In the genomic region with DNA sequence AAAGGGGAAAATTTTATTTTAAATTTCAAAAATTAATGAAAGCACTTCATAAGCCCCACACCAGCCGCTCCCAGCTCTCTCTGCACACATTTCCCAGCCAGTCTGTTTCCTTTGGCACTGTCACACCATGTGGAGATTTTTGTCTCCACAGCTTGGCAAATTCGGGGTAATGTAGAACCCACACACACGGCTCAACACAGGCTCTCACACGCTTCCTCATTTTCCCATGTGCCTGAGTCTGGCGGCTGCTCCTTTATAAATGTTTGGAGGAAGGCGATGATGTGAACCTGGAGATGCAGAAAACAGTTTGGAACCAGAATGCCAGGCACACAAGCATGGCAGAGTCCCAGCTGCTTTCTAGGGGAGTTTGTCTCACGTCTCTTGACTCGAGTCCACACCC, we compare ENCODE assay signal across 22 mouse cellular contexts. TPM values are rescaled to one million over a fixed set of nuclear protein-coding genes. Genes with fewer than 3 reads are reported as not detected.
DNase-seq lines count a peak whose midpoint lies in the region; ATAC-seq and TF ChIP-seq lines count a peak whose summit lies in the region.
"Had no signal": no experiment of that assay in that cellular context is flagged by ENCODE, and none has a peak within 500 bp of the region (broad histone marks: within the 10 kb centered on the region; RNA-seq: fewer than 3 reads in every experiment).

No protein-coding gene starts in this region.

- H3K36me3 ChIP-seq in forebrain, embryonic 13.5 days (ENCODE audit: poor library complexity, severe bottlenecking): no peaks in the 10 kb centered on the region
- H3K36me3 ChIP-seq in forebrain, embryonic 11.5 days (ENCODE audit: control insufficient read depth, insufficient read depth, low read length): no peaks in the 10 kb centered on the region
- H3K36me3 ChIP-seq in kidney, embryonic 14.5 days (ENCODE audit: control insufficient read depth, insufficient read depth, low read length): no peaks in the 10 kb centered on the region
- H3K36me3 ChIP-seq in lung, postnatal 0 days (ENCODE audit: insufficient read depth, low read length): no peaks in the 10 kb centered on the region
- H3K36me3 ChIP-seq: hindbrain, embryonic 15.5 days; liver, embryonic 13.5 days; midbrain, embryonic 13.5 days; neural tube, embryonic 12.5 days had no signal

- no peaks in the 10 kb centered on the region for H3K27me3 ChIP-seq in forebrain, embryonic 13.5 days
- H3K27me3 ChIP-seq in forebrain, embryonic 11.5 days (ENCODE audit: control insufficient read depth, insufficient read depth, low read length): no peaks in the 10 kb centered on the region
- H3K27me3 ChIP-seq in kidney, embryonic 14.5 days (ENCODE audit: control insufficient read depth, insufficient read depth, low read length): no peaks in the 10 kb centered on the region
- H3K27me3 ChIP-seq in lung, postnatal 0 days (replicated peaks; ENCODE audit: insufficient read depth, low read length): no peaks in the 10 kb centered on the region
- H3K27me3 ChIP-seq: hindbrain, embryonic 15.5 days; liver, embryonic 13.5 days; midbrain, embryonic 13.5 days; neural tube, embryonic 12.5 days; Patski had no signal

- H3K9me3 ChIP-seq in forebrain, embryonic 13.5 days (replicated peaks): no peaks in the 10 kb centered on the region
- H3K9me3 ChIP-seq in forebrain, embryonic 11.5 days (ENCODE audit: control insufficient read depth, low read length): no peaks in the 10 kb centered on the region
- H3K9me3 ChIP-seq in kidney, embryonic 14.5 days (ENCODE audit: control insufficient read depth, low read length): no peaks in the 10 kb centered on the region
- H3K9me3 ChIP-seq in lung, postnatal 0 days (ENCODE audit: low read length): no peaks in the 10 kb centered on the region
- H3K9me3 ChIP-seq: hindbrain, embryonic 15.5 days; liver, embryonic 13.5 days; midbrain, embryonic 13.5 days; neural tube, embryonic 12.5 days had no signal

- no peak for DNase-seq in forebrain, embryonic 11.5 days (ENCODE audit: low spot score)
- DNase-seq in fibroblast of lung, adult 2 months (ENCODE audit: low read depth): peak; percentile 70
- peak; percentile 62 to 74 for DNase-seq in layer of hippocampus, adult 2 months (ENCODE audit: low spot score in 2 of 2)
- peak; percentile 26 to 34 for DNase-seq in right cerebral cortex, adult 2 months (ENCODE audit: low spot score in 2 of 2)
- DNase-seq in lung, postnatal 0 days (ENCODE audit: low spot score): no peak
- DNase-seq in adrenal gland, postnatal 4 days (ENCODE audit: low spot score in 2 of 2): no peak
- DNase-seq: cerebellum, postnatal 36 days; kidney, adult 8-10 months; liver, embryonic 13.5 days; lung, postnatal 14 days; retina, postnatal 1 day had no signal

- 89% methylated on average over 8 of the region's 8 CpGs for WGBS in forebrain, embryonic 13.5 days
- WGBS in forebrain, embryonic 11.5 days: 92% methylated on average over 8 of the region's 8 CpGs
- 89% methylated on average over 8 of the region's 8 CpGs for WGBS in kidney, embryonic 14.5 days
- 88% methylated on average over 8 of the region's 8 CpGs for WGBS in lung, postnatal 0 days

- no peak overlapping the region for H3K9ac ChIP-seq in forebrain, embryonic 13.5 days
- H3K9ac ChIP-seq in forebrain, embryonic 11.5 days (ENCODE audit: low read length): no peak overlapping the region
- H3K9ac ChIP-seq in kidney, embryonic 14.5 days (ENCODE audit: low read depth, low read length): no peak overlapping the region
- H3K9ac ChIP-seq in lung, postnatal 0 days (replicated peaks; ENCODE audit: low read depth): no peak overlapping the region
- H3K9ac ChIP-seq: hindbrain, embryonic 15.5 days; liver, embryonic 13.5 days; midbrain, embryonic 13.5 days; neural tube, embryonic 12.5 days had no signal

- H3K4me3 ChIP-seq in forebrain, embryonic 13.5 days: no peak overlapping the region
- H3K4me3 ChIP-seq in forebrain, embryonic 11.5 days (ENCODE audit: low read depth, low read length): no peak overlapping the region
- no peak overlapping the region for H3K4me3 ChIP-seq in layer of hippocampus, adult 2 months
- H3K4me3 ChIP-seq in kidney, embryonic 14.5 days (ENCODE audit: low read length): no peak overlapping the region
- no peak overlapping the region for H3K4me3 ChIP-seq in lung, postnatal 0 days (ENCODE audit: low read depth, low read length)
- H3K4me3 ChIP-seq: hindbrain, embryonic 15.5 days; liver, embryonic 13.5 days; midbrain, embryonic 13.5 days; neural tube, embryonic 12.5 days had no signal

- H3K4me2 ChIP-seq in forebrain, embryonic 13.5 days: no peak overlapping the region
- H3K4me2 ChIP-seq in forebrain, embryonic 11.5 days (ENCODE audit: low read depth, low read length, severe bottlenecking): no peak overlapping the region
- no peak overlapping the region for H3K4me2 ChIP-seq in kidney, embryonic 14.5 days (replicated peaks; ENCODE audit: low read depth, low read length)
- H3K4me2 ChIP-seq in lung, postnatal 0 days (replicated peaks; ENCODE audit: low read depth, low read length): no peak overlapping the region
- H3K4me2 ChIP-seq: hindbrain, embryonic 15.5 days; liver, embryonic 13.5 days; midbrain, embryonic 13.5 days; neural tube, embryonic 12.5 days had no signal

- TF ChIP-seq CTCF in layer of hippocampus, adult 2 months (conservative IDR thresholded peaks at IDR 0.05): no peak; the same call in 1 of the 2 replicates
- TF ChIP-seq CTCF in lung, postnatal 0 days (IDR thresholded peaks at IDR 0.05): no peak

- H3K4me1 ChIP-seq in forebrain, embryonic 13.5 days: no peaks in the 10 kb centered on the region
- no peaks in the 10 kb centered on the region for H3K4me1 ChIP-seq in forebrain, embryonic 11.5 days (replicated peaks; ENCODE audit: control insufficient read depth, insufficient read depth, low read length)
- no peaks in the 10 kb centered on the region for H3K4me1 ChIP-seq in kidney, embryonic 14.5 days (ENCODE audit: control insufficient read depth, insufficient read depth, low read length)
- no peaks in the 10 kb centered on the region for H3K4me1 ChIP-seq in lung, postnatal 0 days (ENCODE audit: insufficient read depth, low read depth, low read length)
- H3K4me1 ChIP-seq: hindbrain, embryonic 15.5 days; liver, embryonic 13.5 days; midbrain, embryonic 13.5 days; neural tube, embryonic 12.5 days had no signal

- ATAC-seq in forebrain, embryonic 13.5 days: peak; percentile 55; the same call in 1 of the 2 replicates
- ATAC-seq in forebrain, embryonic 11.5 days (replicated peaks; ENCODE audit: low FRiP score): no peak
- ATAC-seq in kidney, embryonic 14.5 days (ENCODE audit: low FRiP score, low TSS enrichment): no peak
- ATAC-seq in lung, postnatal 0 days: no peak
- ATAC-seq: midbrain, embryonic 13.5 days; Patski had no signal

- no peak overlapping the region for H3K27ac ChIP-seq in forebrain, embryonic 13.5 days
- H3K27ac ChIP-seq in forebrain, embryonic 11.5 days (ENCODE audit: low read depth, low read length): no peak overlapping the region
- peak overlapping the region; percentile 43; the same call in 1 of the 2 replicates for H3K27ac ChIP-seq in layer of hippocampus, adult 2 months
- H3K27ac ChIP-seq in kidney, embryonic 14.5 days (ENCODE audit: low read depth, low read length): no peak overlapping the region
- H3K27ac ChIP-seq in lung, postnatal 0 days (ENCODE audit: low read length): no peak overlapping the region
- H3K27ac ChIP-seq: hindbrain, embryonic 15.5 days; liver, embryonic 13.5 days; midbrain, embryonic 13.5 days; neural tube, embryonic 12.5 days had no signal

- TF ChIP-seq EP300 in lung, postnatal 0 days (IDR thresholded peaks at IDR 0.05): no peak

RNA-seq across cellular contexts. Expression of gene Gm17374, which starts 38.0 kb away (rescaled TPM):
- not detected in 2 replicates for polyA plus RNA-seq in forebrain, embryonic 13.5 days (2015; fragmentation: Nextera tagmentation; extraction: Ambion mirVana)
- polyA plus RNA-seq in forebrain, embryonic 11.5 days (2014; fragmentation: Nextera tagmentation; extraction: Ambion mirVana): not detected in 2 replicates
- not detected for total RNA-seq in layer of hippocampus, adult 2 months (2021)
- not detected in 2 replicates for polyA plus RNA-seq in kidney, embryonic 14.5 days (2014; fragmentation: Nextera tagmentation; extraction: Ambion mirVana)
- not detected in 2 replicates for polyA plus RNA-seq in lung, postnatal 0 days (2015; fragmentation: Nextera tagmentation; extraction: Ambion mirVana)
- total RNA-seq in adrenal gland, postnatal 4 days (2021): not detected
- total RNA-seq: granulocyte monocyte progenitor cell, adult 5-6 weeks; left cerebral cortex, postnatal 10 days had no signal
- polyA plus RNA-seq: embryonic facial prominence, embryonic 14.5 days; heart, postnatal 0 days; hindbrain, embryonic 15.5 days; liver, embryonic 13.5 days; midbrain, embryonic 13.5 days; neural tube, embryonic 12.5 days; Patski; stomach, embryonic 16.5 days had no signal

RNA-seq across cellular contexts. Expression of gene Tasp1, which starts 47.2 kb away (rescaled TPM):
- 16.1 and 16.7 TPM in 2 replicates for polyA plus RNA-seq in forebrain, embryonic 13.5 days (2015; fragmentation: Nextera tagmentation; extraction: Ambion mirVana)
- 19.8 and 21.1 TPM in 2 replicates for polyA plus RNA-seq in forebrain, embryonic 11.5 days (2014; fragmentation: Nextera tagmentation; extraction: Ambion mirVana)
- 10 to 100 TPM; 28.3 to 30.3 TPM for total RNA-seq in layer of hippocampus, adult 2 months (2021)
- polyA plus RNA-seq in kidney, embryonic 14.5 days (2014; fragmentation: Nextera tagmentation; extraction: Ambion mirVana): 23.5 and 24.4 TPM in 2 replicates
- polyA plus RNA-seq in lung, postnatal 0 days (2015; fragmentation: Nextera tagmentation; extraction: Ambion mirVana): 13.1 and 13.3 TPM in 2 replicates
- 10 to 100 TPM; 14.3 to 15.7 TPM for total RNA-seq in adrenal gland, postnatal 4 days (2021)

RNA-seq across cellular contexts. Expression of gene Esf1, which starts 56.5 kb away (rescaled TPM):
- polyA plus RNA-seq in forebrain, embryonic 13.5 days (2015; fragmentation: Nextera tagmentation; extraction: Ambion mirVana): 24.1 and 26.2 TPM in 2 replicates
- polyA plus RNA-seq in forebrain, embryonic 11.5 days (2014; fragmentation: Nextera tagmentation; extraction: Ambion mirVana): 27.6 and 34.8 TPM in 2 replicates
- 10 to 100 TPM; 20.0 to 23.5 TPM for total RNA-seq in layer of hippocampus, adult 2 months (2021)
- 36.3 and 41.0 TPM in 2 replicates for polyA plus RNA-seq in kidney, embryonic 14.5 days (2014; fragmentation: Nextera tagmentation; extraction: Ambion mirVana)
- polyA plus RNA-seq in lung, postnatal 0 days (2015; fragmentation: Nextera tagmentation; extraction: Ambion mirVana): 12.1 and 15.1 TPM in 2 replicates
- total RNA-seq in adrenal gland, postnatal 4 days (2021): 10 to 100 TPM; 26.7 to 27.4 TPM

RNA-seq across cellular contexts. Expression of gene Ndufaf5, which starts 56.6 kb away (rescaled TPM):
- 36.5 and 39.8 TPM in 2 replicates for polyA plus RNA-seq in forebrain, embryonic 13.5 days (2015; fragmentation: Nextera tagmentation; extraction: Ambion mirVana)
- 29.4 and 31.6 TPM in 2 replicates for polyA plus RNA-seq in forebrain, embryonic 11.5 days (2014; fragmentation: Nextera tagmentation; extraction: Ambion mirVana)
- total RNA-seq in layer of hippocampus, adult 2 months (2021): 10 to 100 TPM; 50.3 to 54.6 TPM
- 22.7 and 26.8 TPM in 2 replicates for polyA plus RNA-seq in kidney, embryonic 14.5 days (2014; fragmentation: Nextera tagmentation; extraction: Ambion mirVana)
- 9.2 and 9.4 TPM in 2 replicates for polyA plus RNA-seq in lung, postnatal 0 days (2015; fragmentation: Nextera tagmentation; extraction: Ambion mirVana)
- total RNA-seq in adrenal gland, postnatal 4 days (2021): 10 to 100 TPM; 18.1 to 19.5 TPM

Comparison
In these comparisons a context has a peak if more than half of its experiments do, and no peak if none do; other contexts are left out.
1. DNase-seq: peak in fibroblast of lung, adult 2 months (single experiment), layer of hippocampus, adult 2 months (2 of 2) and right cerebral cortex, adult 2 months (2 of 2); none in forebrain, embryonic 11.5 days (single experiment), lung, postnatal 0 days (single experiment) and adrenal gland, postnatal 4 days (0 of 2).